In genomic region chrX:134964546-134964945, GRCm38 (mm10) we compare ENCODE assay signal across 9 mouse cellular contexts. TPM values are rescaled to one million over a fixed set of nuclear protein-coding genes. Genes with fewer than 3 reads are reported as not detected.
DNase-seq lines count a peak whose midpoint lies in the region; ATAC-seq and TF ChIP-seq lines count a peak whose summit lies in the region.
"Had no signal": no experiment of that assay in that cellular context is flagged by ENCODE, and none has a peak within 500 bp of the region (broad histone marks: within the 10 kb centered on the region; RNA-seq: fewer than 3 reads in every experiment).

Nxf2 (minus strand) TSS chrX:134964754.

- no peaks in the 10 kb centered on the region for H3K4me1 ChIP-seq in embryonic facial prominence, embryonic 13.5 days

- ATAC-seq in embryonic facial prominence, embryonic 13.5 days (ENCODE audit: insufficient number of reproducible peaks, insufficient read depth, low FRiP score, low TSS enrichment, low read depth), result no peak

- H3K27ac ChIP-seq in layer of hippocampus, adult 2 months, result no peak within 1 kb of the TSS
- no peak within 1 kb of the TSS for H3K27ac ChIP-seq in embryonic facial prominence, embryonic 13.5 days

- no peak for TF ChIP-seq CTCF in layer of hippocampus, adult 2 months (conservative IDR thresholded peaks at IDR 0.05)

- H3K27me3 ChIP-seq in embryonic facial prominence, embryonic 13.5 days, result peaks cover 25% of the 10 kb centered on the region; the same call in 1 of the 2 replicates

- H3K9me3 ChIP-seq in embryonic facial prominence, embryonic 13.5 days, result 0 out of 2 replicates have a peak, but pooled peaks cover 3% of the 10 kb centered on the region

- 91% methylated on average over 19 of the region's 19 CpGs for WGBS in embryonic facial prominence, embryonic 13.5 days

- no peaks in the 10 kb centered on the region for H3K36me3 ChIP-seq in embryonic facial prominence, embryonic 13.5 days

- H3K9ac ChIP-seq in embryonic facial prominence, embryonic 13.5 days, result peak within 1 kb of the TSS; percentile 54; the same call in 1 of the 2 replicates

- peak within 1 kb of the TSS; percentile 52 for H3K4me2 ChIP-seq in embryonic facial prominence, embryonic 13.5 days

- no peak for DNase-seq in layer of hippocampus, adult 2 months (ENCODE audit: low spot score in 2 of 2)
- DNase-seq in layer of hippocampus, postnatal 10 days (ENCODE audit: low spot score in 2 of 2), result no peak
- DNase-seq in induced T-regulatory cell, adult 2 months (ENCODE audit: low read depth), result peak; percentile 3
- DNase-seq in naive thymus-derived CD4-positive, alpha-beta T cell, adult 2 months (ENCODE audit: low read depth), result peak; percentile 2
- DNase-seq in urinary bladder, adult 2 months (ENCODE audit: low spot score), result no peak
- DNase-seq in adrenal gland, postnatal 14 days, result no peak
- DNase-seq in frontal cortex, postnatal 10 days (ENCODE audit: low spot score in 2 of 2), result no peak
- DNase-seq: kidney, adult 11 months had no signal

- H3K4me3 ChIP-seq in layer of hippocampus, adult 2 months, result peak within 1 kb of the TSS; percentile 47
- H3K4me3 ChIP-seq in embryonic facial prominence, embryonic 13.5 days, result peak within 1 kb of the TSS; percentile 35

RNA-seq across cellular contexts. Expression of gene Nxf2, which starts in this region (rescaled TPM):
- total RNA-seq in layer of hippocampus, adult 2 months (2021), result under 1 TPM in 1 of 2 experiments, not detected in 1; 0.20 TPM
- not detected for total RNA-seq in layer of hippocampus, postnatal 10 days (2021)
- 0.90 and 1.0 TPM in 2 replicates for polyA plus RNA-seq in embryonic facial prominence, embryonic 13.5 days (2015; fragmentation: Nextera tagmentation; extraction: Ambion mirVana)
- 0.09 and 0.11 TPM in 2 replicates for polyA plus RNA-seq in urinary bladder, adult 2 months (2012; rRNA removed)
- not detected in 2 replicates for total RNA-seq in adrenal gland, postnatal 14 days (2021)

Comparison
In these comparisons a context has a peak if more than half of its experiments do, and no peak if none do; other contexts are left out.
1. DNase-seq: peak in induced T-regulatory cell, adult 2 months (single experiment) and naive thymus-derived CD4-positive, alpha-beta T cell, adult 2 months (single experiment); none in layer of hippocampus, adult 2 months (0 of 2), layer of hippocampus, postnatal 10 days (0 of 2), urinary bladder, adult 2 months (single experiment), adrenal gland, postnatal 14 days (single experiment) and frontal cortex, postnatal 10 days (0 of 2).